Mouse (Mus musculus) embryonic facial prominence, embryonic 14.5 days (tissue): ENCODE measurements at regions not wholly inside any gene's neighbourhood (a gene's known extent, or its start where the extent isn't known, plus 50 kb on each side); places are given as distances from the start of the nearest gene placed in this dataset.
A peak's percentile ranks its signal among the peaks of the same experiment; 100 is the strongest.

Experiments used
- ATAC-seq: fragments of 200-750 bp; cut with Nextera tagmentation; 2 replicates; pipeline ENCODE4 v1.8.0; 2017; ENCODE audit warnings: low read depth, moderate number of reproducible peaks, moderate TSS enrichment
- DNase-seq: peaks from one replicate; pipeline ENCODE4 v3.0.0-alpha.2; 2015; ENCODE audit warnings: low spot score
- H3K27ac ChIP-seq: fragments of 300-500 bp; sonication (generic); replicated peaks from 2 replicates; pipeline ENCODE4 v1.5.1; 2014; ENCODE audit warnings: low read depth, mild to moderate bottlenecking, low read length, moderate library complexity
- H3K27me3 ChIP-seq: fragments of 300-500 bp; sonication (generic); replicated peaks from 2 replicates; pipeline ENCODE4 v1.6.1; 2014; ENCODE audit warnings: low read length; ENCODE audit not compliant: control insufficient read depth, insufficient read depth
- H3K36me3 ChIP-seq: fragments of 300-500 bp; sonication (generic); 2 replicates; pipeline ENCODE4 v1.6.1; 2014; ENCODE audit warnings: low read length, mixed read lengths; ENCODE audit not compliant: control insufficient read depth, insufficient read depth
- H3K4me1 ChIP-seq: fragments of 300-500 bp; sonication (generic); 2 replicates; pipeline ENCODE4 v1.6.1; 2014; ENCODE audit warnings: antibody characterized with exemption, low read length; ENCODE audit not compliant: control insufficient read depth, insufficient read depth
- H3K4me2 ChIP-seq: fragments of 300-500 bp; sonication (generic); 2 replicates; pipeline ENCODE4 v1.6.1; 2014; ENCODE audit warnings: low read depth, mild to moderate bottlenecking, low read length, moderate library complexity, mixed read lengths
- H3K4me3 ChIP-seq: fragments of 300-500 bp; sonication (generic); 2 replicates; pipeline ENCODE4 v1.5.1; 2014; ENCODE audit warnings: low read depth, mild to moderate bottlenecking, low read length
- H3K9ac ChIP-seq: fragments of 300-500 bp; sonication (generic); 2 replicates; pipeline ENCODE4 v1.6.1; 2014; ENCODE audit warnings: low read depth, mild to moderate bottlenecking, low read length, moderate library complexity, mixed read lengths
- H3K9me3 ChIP-seq: fragments of 300-500 bp; sonication (generic); 2 replicates; pipeline ENCODE4 v1.6.1; 2016; ENCODE audit warnings: low read length; ENCODE audit not compliant: control insufficient read depth
- WGBS: fragments of 180-500 bp; shearing (Covaris S2); extraction: QIAGEN DNeasy Blood & Tissue Kit; methylation state at CpG from one replicate; pipeline ENCODE4 v1.1.7; 2014; 5-methylcytosine and 5-hydroxymethylcytosine counted together

- no peaks in the 10 kb centered on the region for H3K36me3 ChIP-seq
- H3K27me3 ChIP-seq = no peaks in the 10 kb centered on the region
- H3K9me3 ChIP-seq = no peaks in the 10 kb centered on the region
- WGBS = 63% methylated on average over 3 of the region's 3 CpGs
- ATAC-seq = no peak
- H3K27ac ChIP-seq = no peak overlapping the region
- no peaks in the 10 kb centered on the region for H3K4me1 ChIP-seq
- H3K9ac ChIP-seq = no peak overlapping the region
- no peak overlapping the region for H3K4me2 ChIP-seq
- H3K4me3 ChIP-seq = no peak overlapping the region
- no peak for DNase-seq
These were observed 70.2 kb upstream of the Hk2 start for GRCm38 (mm10) chr6:82844432-82844831.

GRCm38 (mm10) chr6:82843881-82844280 lies 69.6 kb upstream of the Hk2 start:
- no peak overlapping the region for H3K4me3 ChIP-seq
- H3K9ac ChIP-seq = no peak overlapping the region
- H3K27ac ChIP-seq = no peak overlapping the region
- no peaks in the 10 kb centered on the region for H3K4me1 ChIP-seq
- WGBS = 79% methylated on average over 4 of the region's 4 CpGs
- no peaks in the 10 kb centered on the region for H3K9me3 ChIP-seq
- no peaks in the 10 kb centered on the region for H3K36me3 ChIP-seq
- DNase-seq (no peak), ATAC-seq (no peak)
- H3K4me2 ChIP-seq = no peak overlapping the region
- H3K27me3 ChIP-seq = no peaks in the 10 kb centered on the region

GRCm38 (mm10) chr6:82837246-82837645 lies 63.0 kb upstream of the Hk2 start:
- WGBS = 49% methylated on average over 9 of the region's 9 CpGs
- no peak for ATAC-seq
- Histone ChIP-seq H3K27ac (no peak overlapping the region), H3K4me2 (no peak overlapping the region), H3K27me3 (no peaks in the 10 kb centered on the region), H3K36me3 (no peaks in the 10 kb centered on the region), H3K4me1 (no peaks in the 10 kb centered on the region), H3K4me3 (no peak overlapping the region), H3K9ac (no peak overlapping the region), H3K9me3 (no peaks in the 10 kb centered on the region)
- no peak for DNase-seq

DNA sequence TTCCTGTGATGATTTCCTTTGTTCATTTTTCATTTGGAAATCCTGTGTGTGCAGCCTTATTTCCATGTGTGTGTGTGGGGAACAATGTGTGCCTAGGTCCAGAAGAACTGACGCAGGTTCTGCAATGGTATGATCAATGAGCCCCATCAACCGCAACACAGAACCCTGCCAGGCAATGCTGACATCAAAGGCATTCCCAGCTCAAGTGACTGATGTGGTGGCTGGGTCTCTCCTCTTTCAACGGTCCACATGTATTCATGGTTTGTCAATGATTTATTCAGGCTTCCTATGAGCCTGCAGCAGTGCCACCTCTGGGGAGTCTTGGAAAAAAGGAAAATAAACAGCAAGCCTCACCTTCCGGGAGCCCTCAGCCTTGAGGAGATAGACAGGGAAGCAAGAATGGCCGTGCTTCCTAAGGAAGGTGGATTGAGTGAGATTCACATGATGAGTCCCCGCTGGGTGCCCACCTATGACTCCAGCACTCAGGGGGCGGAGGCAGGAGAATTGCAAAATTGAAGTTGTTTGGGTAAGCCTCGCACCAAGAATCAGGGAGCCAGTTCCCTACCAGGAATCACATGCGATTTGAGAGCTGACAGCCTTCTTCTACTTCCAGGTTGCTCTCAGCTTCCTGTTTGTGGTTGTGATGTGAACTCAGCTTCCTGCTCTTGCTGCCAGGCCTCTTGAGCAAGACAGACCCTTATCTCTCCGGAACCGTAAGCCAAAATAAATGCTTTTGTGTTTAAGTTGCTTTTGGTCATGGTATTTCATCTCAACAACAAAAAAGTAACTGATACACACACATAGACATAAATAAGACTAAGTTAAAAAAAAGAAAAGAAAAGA lies 61.2 kb upstream of the Hk2 start:
- Histone ChIP-seq H3K9me3 (no peaks in the 10 kb centered on the region), H3K4me1 (no peaks in the 10 kb centered on the region; the same call in 1 of the 2 replicates), H3K4me2 (no peak overlapping the region), H3K27me3 (no peaks in the 10 kb centered on the region), H3K36me3 (no peaks in the 10 kb centered on the region), H3K9ac (no peak overlapping the region), H3K27ac (no peak overlapping the region), H3K4me3 (no peak overlapping the region)
- no peak for ATAC-seq
- WGBS = 71% methylated on average over 11 of the region's 11 CpGs
- no peak for DNase-seq

DNA sequence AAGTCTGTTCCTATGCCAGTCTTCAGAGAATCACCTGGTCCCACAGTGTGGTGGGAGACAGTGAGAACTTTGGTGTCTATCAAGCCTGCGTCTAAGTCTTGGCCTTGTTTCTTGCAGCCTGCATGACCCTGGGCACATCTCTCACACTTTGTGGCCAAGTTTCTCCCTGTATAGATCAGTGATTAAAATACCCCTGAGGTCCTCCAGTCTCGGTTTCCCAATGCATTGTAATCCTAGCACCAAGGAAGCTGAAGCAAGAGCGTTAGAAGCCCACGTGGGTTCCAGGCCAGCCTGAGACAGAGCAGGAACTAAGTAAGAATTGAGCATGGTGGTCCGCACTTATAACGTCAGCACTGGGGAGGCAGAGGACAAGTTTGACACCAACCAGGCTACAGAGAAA lies 59.6 kb upstream of the Hk2 start:
- no peak for DNase-seq
- H3K36me3 ChIP-seq = no peaks in the 10 kb centered on the region
- H3K27ac ChIP-seq = no peak overlapping the region
- no peak for ATAC-seq
- H3K9me3 ChIP-seq = no peaks in the 10 kb centered on the region
- H3K4me1 ChIP-seq = no peaks in the 10 kb centered on the region; the same call in 1 of the 2 replicates
- H3K9ac ChIP-seq = no peak overlapping the region
- H3K4me2 ChIP-seq = no peak overlapping the region
- no peak overlapping the region for H3K4me3 ChIP-seq
- H3K27me3 ChIP-seq = no peaks in the 10 kb centered on the region
- 92% methylated on average over 6 of the region's 6 CpGs for WGBS

GRCm38 (mm10) chr6:82831211-82831610 lies 57.0 kb upstream of the Hk2 start:
- ATAC-seq (no peak; the same call in 1 of the 2 replicates), DNase-seq (peak; percentile 51)
- Histone ChIP-seq H3K4me2 (no peak overlapping the region), H3K9ac (no peak overlapping the region), H3K4me1 (no peaks in the 10 kb centered on the region; the same call in 1 of the 2 replicates), H3K27me3 (no peaks in the 10 kb centered on the region), H3K4me3 (no peak overlapping the region), H3K9me3 (no peaks in the 10 kb centered on the region), H3K36me3 (no peaks in the 10 kb centered on the region), H3K27ac (no peak overlapping the region)
- WGBS = 18% methylated on average over 1 of the region's 1 CpGs

DNA sequence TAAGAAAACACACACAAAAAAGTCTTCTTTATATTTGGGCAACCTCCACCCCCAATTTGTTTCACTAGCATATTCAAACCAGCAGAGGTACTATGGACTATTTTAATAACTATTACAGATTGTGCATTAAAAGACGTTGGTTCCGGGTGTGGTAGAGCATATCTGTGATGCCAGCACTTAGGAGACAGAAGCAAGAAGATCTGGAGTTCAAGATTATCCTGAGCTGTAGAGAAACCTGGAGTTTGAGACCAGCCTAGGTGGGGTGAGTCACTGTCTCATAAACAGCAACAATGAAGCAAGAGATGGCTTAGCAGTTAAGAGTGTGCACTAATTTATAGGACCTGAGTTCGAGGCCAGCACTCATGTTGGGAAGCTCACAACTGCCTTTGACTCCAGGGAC lies 50.4 kb upstream of the Hk2 start:
- no peak overlapping the region for H3K4me2 ChIP-seq
- H3K9ac ChIP-seq = no peak overlapping the region
- H3K27me3 ChIP-seq = no peaks in the 10 kb centered on the region
- H3K4me3 ChIP-seq = no peak overlapping the region
- no peaks in the 10 kb centered on the region for H3K36me3 ChIP-seq
- no peaks in the 10 kb centered on the region for H3K4me1 ChIP-seq
- WGBS = 86% methylated on average over 3 of the region's 3 CpGs
- no peak overlapping the region for H3K27ac ChIP-seq
- no peaks in the 10 kb centered on the region for H3K9me3 ChIP-seq
- DNase-seq = no peak
- no peak for ATAC-seq

DNA sequence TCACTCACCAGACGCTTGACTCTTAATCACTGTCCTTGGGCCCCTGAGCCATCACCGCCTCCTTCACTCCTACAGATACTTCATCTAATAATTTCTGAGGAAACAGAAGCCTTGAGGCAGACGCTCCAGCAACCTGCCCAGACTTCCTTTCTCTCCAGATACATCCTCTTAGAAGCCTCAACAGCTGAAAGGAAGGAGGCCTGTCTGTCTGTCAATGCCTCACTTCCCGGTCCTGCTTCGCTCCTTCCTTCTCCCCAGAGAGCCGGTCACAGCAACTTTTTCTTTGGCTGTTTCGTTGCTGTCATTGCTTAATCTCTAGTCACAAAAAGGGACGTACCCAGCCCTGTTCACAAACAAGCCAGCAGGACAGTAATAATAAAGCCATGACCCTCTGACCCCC lies 50.0 kb upstream of the Hk2 start:
- H3K9me3 ChIP-seq = no peaks in the 10 kb centered on the region
- peak; percentile 12 for DNase-seq
- no peaks in the 10 kb centered on the region for H3K36me3 ChIP-seq
- WGBS = 42% methylated on average over 8 of the region's 8 CpGs
- H3K4me2 ChIP-seq = no peak overlapping the region
- H3K27ac ChIP-seq = no peak overlapping the region
- H3K4me1 ChIP-seq = no peaks in the 10 kb centered on the region
- no peaks in the 10 kb centered on the region for H3K27me3 ChIP-seq
- no peak for ATAC-seq
- no peak overlapping the region for H3K4me3 ChIP-seq
- H3K9ac ChIP-seq = no peak overlapping the region
